Mouse (Mus musculus) embryo, embryonic 9.5 days (tissue): Measurements from ENCODE around the gene Tiam1.

Experiments used
- DNase-seq: peaks from one replicate; pipeline ENCODE4 v3.0.0-alpha.2; 2017; ENCODE audit errors: extremely low spot score

The Tiam1 gene

GRCm38 (mm10) chr16:89912686-89913375, 230.7 kb downstream of the Tiam1 start:
- DNase-seq = no peak

- DNase-seq = no peak
Observed at GRCm38 (mm10) chr16:89909393-89910068, 234.0 kb downstream of the Tiam1 start.

GRCm38 (mm10) chr16:89907651-89908050, 235.9 kb downstream of the Tiam1 start:
- DNase-seq = no peak

GRCm38 (mm10) chr16:89906909-89907308, 236.7 kb downstream of the Tiam1 start:
- DNase-seq = no peak

GRCm38 (mm10) chr16:89905730-89906305, 237.8 kb downstream of the Tiam1 start:
- no peak for DNase-seq

- no peak for DNase-seq
Observed at GRCm38 (mm10) chr16:89904121-89904520, 239.4 kb downstream of the Tiam1 start.

- DNase-seq = no peak
Observed at GRCm38 (mm10) chr16:89902578-89903304, 240.8 kb downstream of the Tiam1 start.

GRCm38 (mm10) chr16:89900681-89901080, 242.9 kb downstream of the Tiam1 start:
- DNase-seq = no peak

GRCm38 (mm10) chr16:89899192-89899591, 244.4 kb downstream of the Tiam1 start:
- no peak for DNase-seq

- DNase-seq = no peak
Observed at GRCm38 (mm10) chr16:89898299-89898625, 245.3 kb downstream of the Tiam1 start.

GRCm38 (mm10) chr16:89897547-89898298, 245.8 kb downstream of the Tiam1 start:
- no peak for DNase-seq

GRCm38 (mm10) chr16:89896885-89897546, 246.6 kb downstream of the Tiam1 start:
- no peak for DNase-seq

GRCm38 (mm10) chr16:89896392-89896791, 247.2 kb downstream of the Tiam1 start:
- no peak for DNase-seq

GRCm38 (mm10) chr16:89895283-89895682, 248.3 kb downstream of the Tiam1 start:
- DNase-seq = no peak

GRCm38 (mm10) chr16:89894816-89895215, 248.8 kb downstream of the Tiam1 start:
- DNase-seq = no peak

- no peak for DNase-seq
Observed at GRCm38 (mm10) chr16:89890515-89891189, 252.9 kb downstream of the Tiam1 start.

GRCm38 (mm10) chr16:89889890-89890462, 253.6 kb downstream of the Tiam1 start:
- no peak for DNase-seq

- no peak for DNase-seq
Observed at GRCm38 (mm10) chr16:89886561-89886960, 257.0 kb downstream of the Tiam1 start.

- no peak for DNase-seq
Observed at GRCm38 (mm10) chr16:89885661-89886060, 257.9 kb downstream of the Tiam1 start.

- no peak for DNase-seq
Observed at GRCm38 (mm10) chr16:89883897-89884296, 259.7 kb downstream of the Tiam1 start.
